Mouse (Mus musculus) liver, postnatal 0 days (tissue): ENCODE measurements around the gene Bdnf. TPM values are rescaled to one million over a fixed set of nuclear protein-coding genes. Genes with fewer than 3 reads are reported as not detected.
A peak's percentile ranks its signal among the peaks of the same experiment; 100 is the strongest.

Experiments
- ATAC-seq: fragments of 200-750 bp; cut with Nextera tagmentation; 2 replicates; pipeline ENCODE4 v1.8.0; 2017; ENCODE audit warnings: mild to moderate bottlenecking, moderate library complexity
- DNase-seq: peaks from one replicate; pipeline ENCODE4 v3.0.0-alpha.2; 2016
- H3K27ac ChIP-seq: fragments of 300-500 bp; sonication (generic); 2 replicates; pipeline ENCODE4 v1.5.1; 2014; ENCODE audit warnings: antibody characterized with exemption, moderate library complexity, mild to moderate bottlenecking, low read depth
- H3K27me3 ChIP-seq: fragments of 300-500 bp; sonication (generic); 2 replicates; pipeline ENCODE4 v1.6.1; 2014; ENCODE audit warnings: low read length, control low read depth, mixed read lengths; ENCODE audit not compliant: insufficient read depth
- H3K36me3 ChIP-seq: fragments of 300-500 bp; sonication (generic); replicated peaks from 2 replicates; pipeline ENCODE4 v1.6.1; 2014; ENCODE audit warnings: mild to moderate bottlenecking, control low read depth, low read length, moderate library complexity, mixed read lengths; ENCODE audit not compliant: insufficient read depth
- H3K4me1 ChIP-seq: fragments of 300-500 bp; sonication (generic); 2 replicates; pipeline ENCODE4 v1.6.1; 2014; ENCODE audit warnings: antibody characterized with exemption, mild to moderate bottlenecking, control low read depth; ENCODE audit not compliant: insufficient read depth
- H3K4me2 ChIP-seq: fragments of 300-500 bp; sonication (generic); 2 replicates; pipeline ENCODE4 v1.6.1; 2014; ENCODE audit warnings: low read depth, mild to moderate bottlenecking, low read length, moderate library complexity, mixed read lengths
- H3K4me3 ChIP-seq: fragments of 300-500 bp; sonication (generic); 2 replicates; pipeline ENCODE4 v1.5.1; 2014; ENCODE audit warnings: low read depth, low read length
- H3K9ac ChIP-seq: fragments of 300-500 bp; sonication (generic); replicated peaks from 2 replicates; pipeline ENCODE4 v1.6.1; 2014; ENCODE audit warnings: mild to moderate bottlenecking, moderate library complexity
- H3K9me3 ChIP-seq: fragments of 300-500 bp; sonication (generic); 2 replicates; pipeline ENCODE4 v1.6.1; 2016; ENCODE audit warnings: mild to moderate bottlenecking, control low read depth, low read length, mixed read lengths
- CTCF ChIP-seq: sonication (generic); IDR thresholded peaks from 2 replicates; pipeline ENCODE4 v1.5.1; 2016; ENCODE audit warnings: antibody characterized with exemption, low read depth
- EP300 ChIP-seq: IDR thresholded peaks from 2 replicates; pipeline ENCODE4 v1.6.1; 2016; ENCODE audit warnings: antibody characterized with exemption, low read depth, mild to moderate bottlenecking
- WGBS: fragments of 180-500 bp; shearing (Covaris S2); extraction: QIAGEN DNeasy Blood & Tissue Kit; methylation state at CpG from one replicate; pipeline ENCODE4 v1.1.7; 2014; ENCODE audit not compliant: insufficient replicate concordance; 5-methylcytosine and 5-hydroxymethylcytosine counted together
- polyA plus RNA-seq: library from polyadenylated mRNA; unstranded; fragments of >200 nt; fragmentation: Nextera tagmentation; extraction: Ambion mirVana; gene quantifications from 2 replicates; pipeline ENCODE4 v1.2.1, GENCODE M21; 2015

Gene Bdnf
- polyA plus RNA-seq, 1 experiment from 2014 or later = 0.12 TPM

GRCm38 (mm10) chr2:109725831-109726230 is 51.3 kb downstream of the Bdnf start:
- Histone ChIP-seq H3K9ac (no peak overlapping the region), H3K4me1 (no peaks in the 10 kb centered on the region), H3K4me3 (no peak overlapping the region), H3K27ac (no peak overlapping the region), H3K27me3 (no peaks in the 10 kb centered on the region), H3K36me3 (no peaks in the 10 kb centered on the region), H3K9me3 (no peaks in the 10 kb centered on the region), H3K4me2 (no peak overlapping the region)
- DNase-seq (no peak), ATAC-seq (no peak)
- WGBS = 27% methylated on average over 6 of the region's 6 CpGs
- no peak for TF ChIP-seq EP300
- TF ChIP-seq CTCF = no peak

DNA sequence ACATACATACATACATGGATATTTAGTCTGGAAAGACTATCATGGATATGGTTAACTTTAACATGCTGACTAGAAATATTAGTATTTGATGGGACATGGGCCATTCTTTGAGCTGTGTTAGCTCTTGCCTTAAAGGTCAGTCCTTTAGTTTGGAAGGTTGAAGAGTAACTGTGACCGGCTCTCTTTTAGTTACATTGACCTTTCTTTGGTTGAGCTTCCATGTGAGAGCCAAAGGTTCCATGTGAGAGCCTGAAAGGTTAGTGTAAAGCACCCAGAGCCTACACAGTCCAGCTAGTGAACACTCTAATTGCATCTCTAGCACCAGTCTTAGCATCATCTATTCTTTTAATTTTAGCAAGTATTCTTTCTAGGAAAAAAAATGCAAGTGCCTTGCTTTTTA is 54.7 kb downstream of the Bdnf start:
- no peak overlapping the region for H3K9ac ChIP-seq
- 75% methylated on average over 1 of the region's 1 CpGs for WGBS
- no peaks in the 10 kb centered on the region for H3K4me1 ChIP-seq
- no peaks in the 10 kb centered on the region for H3K27me3 ChIP-seq
- H3K36me3 ChIP-seq = no peaks in the 10 kb centered on the region
- H3K4me3 ChIP-seq = no peak overlapping the region
- no peak overlapping the region for H3K4me2 ChIP-seq
- ATAC-seq (no peak), DNase-seq (no peak)
- TF ChIP-seq CTCF (no peak), EP300 (no peak)
- H3K27ac ChIP-seq = no peak overlapping the region
- H3K9me3 ChIP-seq = no peaks in the 10 kb centered on the region

GRCm38 (mm10) chr2:109733201-109734039 is 58.9 kb downstream of the Bdnf start:
- 56% methylated on average over 9 of the region's 9 CpGs for WGBS

GRCm38 (mm10) chr2:109734228-109734627 is 59.7 kb downstream of the Bdnf start:
- Histone ChIP-seq H3K9ac (no peak overlapping the region), H3K4me2 (no peak overlapping the region), H3K4me1 (no peaks in the 10 kb centered on the region), H3K4me3 (no peak overlapping the region), H3K36me3 (no peaks in the 10 kb centered on the region), H3K27ac (no peak overlapping the region), H3K9me3 (no peaks in the 10 kb centered on the region), H3K27me3 (no peaks in the 10 kb centered on the region)
- ATAC-seq = no peak
- 71% methylated on average over 3 of the region's 3 CpGs for WGBS
- DNase-seq = no peak
- TF ChIP-seq CTCF (no peak), EP300 (no peak)

More at GRCm38 (mm10) chr2:109733201-109734039, 58.9 kb downstream of the Bdnf start:
- Histone ChIP-seq H3K27me3 (no peaks in the 10 kb centered on the region), H3K4me1 (no peaks in the 10 kb centered on the region), H3K27ac (no peak overlapping the region), H3K9ac (no peak overlapping the region), H3K4me3 (no peak overlapping the region), H3K36me3 (no peaks in the 10 kb centered on the region), H3K4me2 (no peak overlapping the region), H3K9me3 (no peaks in the 10 kb centered on the region)
- DNase-seq (no peak), ATAC-seq (no peak)
- TF ChIP-seq CTCF = no peak
- TF ChIP-seq EP300 = no peak

DNA sequence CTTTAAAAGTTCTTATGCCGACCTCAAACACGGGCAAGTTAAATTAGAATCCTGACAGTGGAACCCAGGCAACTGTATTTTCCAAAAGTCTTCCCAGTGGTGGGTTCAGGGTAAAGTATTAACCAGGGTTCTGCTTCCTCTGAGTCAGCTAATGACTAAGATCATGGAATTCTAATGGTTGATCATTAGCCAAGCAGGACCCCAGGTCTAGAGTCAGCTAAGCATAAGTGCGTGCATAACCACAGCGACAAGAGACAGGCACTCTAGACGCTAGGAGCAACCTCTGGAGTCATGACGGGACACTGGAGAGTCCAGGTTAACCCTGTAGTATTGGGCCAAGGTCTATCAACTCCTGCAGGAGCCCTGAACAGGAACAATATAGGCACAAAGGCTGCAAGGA is 60.2 kb downstream of the Bdnf start:
- no peak overlapping the region for H3K4me3 ChIP-seq

GRCm38 (mm10) chr2:109735347-109735746 is 60.8 kb downstream of the Bdnf start:
- no peak for TF ChIP-seq CTCF
- no peak for TF ChIP-seq EP300
- no peaks in the 10 kb centered on the region for H3K9me3 ChIP-seq
- no peaks in the 10 kb centered on the region for H3K27me3 ChIP-seq
- no peak overlapping the region for H3K4me2 ChIP-seq
- no peaks in the 10 kb centered on the region for H3K36me3 ChIP-seq
- WGBS = 72% methylated on average over 7 of the region's 7 CpGs
- H3K9ac ChIP-seq = no peak overlapping the region
- DNase-seq = no peak
- no peak overlapping the region for H3K27ac ChIP-seq
- no peak for ATAC-seq
- no peaks in the 10 kb centered on the region for H3K4me1 ChIP-seq
- H3K4me3 ChIP-seq = no peak overlapping the region

More for the DNA sequence above, 60.2 kb downstream of the Bdnf start:
- WGBS = 72% methylated on average over 6 of the region's 6 CpGs
- no peak overlapping the region for H3K27ac ChIP-seq
- no peak overlapping the region for H3K4me2 ChIP-seq
- ATAC-seq = peak; percentile 56; the same call in 1 of the 2 replicates
- H3K9ac ChIP-seq = no peak overlapping the region
- no peaks in the 10 kb centered on the region for H3K9me3 ChIP-seq
- no peaks in the 10 kb centered on the region for H3K4me1 ChIP-seq
- no peak for TF ChIP-seq CTCF
- TF ChIP-seq EP300 = no peak
- H3K27me3 ChIP-seq = no peaks in the 10 kb centered on the region
- H3K36me3 ChIP-seq = no peaks in the 10 kb centered on the region
- DNase-seq = no peak
